Mouse (Mus musculus): ENCODE data around the gene Tbc1d1.

DNA sequence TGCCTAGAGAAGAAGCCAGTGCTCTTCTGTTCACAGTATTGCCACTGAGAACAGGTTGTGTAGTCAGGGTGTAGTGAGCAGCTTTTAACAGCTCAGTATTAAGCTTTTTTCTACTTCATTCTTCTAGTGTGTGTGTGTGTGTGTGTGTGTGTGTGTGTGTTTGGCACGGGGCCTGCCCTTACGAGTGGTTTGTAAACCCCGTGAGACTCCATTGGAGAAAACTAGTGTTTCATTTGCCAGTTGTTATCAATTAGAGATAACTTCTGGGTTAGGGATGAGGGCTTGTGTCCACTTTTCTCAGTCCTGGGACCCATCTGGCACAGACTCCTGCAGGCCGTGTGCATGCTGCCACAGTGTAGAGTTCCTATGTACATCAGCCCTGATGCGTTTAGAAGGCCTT lies 156.2 kb downstream of the Tbc1d1 start:
- TF ChIP-seq EP300 (IDR thresholded peaks at IDR 0.05; ENCODE audit: low read depth) (no peak), CTCF (IDR thresholded peaks at IDR 0.05; ENCODE audit: low read depth) (no peak)
